Mouse (Mus musculus) 3T3-L1 (cell line): ENCODE measurements around the gene Lrrc74b.

Source experiments
- DNase-seq: peaks from one replicate; pipeline ENCODE4 v3.0.0-alpha.2; 2015; ENCODE audit warnings: low read depth, low spot score

Gene Lrrc74b

GRCm38 (mm10) chr16:17553910-17554685 lies 6.9 kb downstream of the Lrrc74b start:
- peak; percentile 68 for DNase-seq

- DNase-seq = no peak
These were observed 8.2 kb downstream of the Lrrc74b start for GRCm38 (mm10) chr16:17552837-17553236.

- DNase-seq = peak; percentile 85
These were observed 18.4 kb downstream of the Lrrc74b start for GRCm38 (mm10) chr16:17542632-17543031.

- DNase-seq = no peak
These were observed 24.5 kb downstream of the Lrrc74b start for GRCm38 (mm10) chr16:17536584-17536983.

- no peak for DNase-seq
These were observed 28.2 kb downstream of the Lrrc74b start for GRCm38 (mm10) chr16:17532676-17533329.

DNA sequence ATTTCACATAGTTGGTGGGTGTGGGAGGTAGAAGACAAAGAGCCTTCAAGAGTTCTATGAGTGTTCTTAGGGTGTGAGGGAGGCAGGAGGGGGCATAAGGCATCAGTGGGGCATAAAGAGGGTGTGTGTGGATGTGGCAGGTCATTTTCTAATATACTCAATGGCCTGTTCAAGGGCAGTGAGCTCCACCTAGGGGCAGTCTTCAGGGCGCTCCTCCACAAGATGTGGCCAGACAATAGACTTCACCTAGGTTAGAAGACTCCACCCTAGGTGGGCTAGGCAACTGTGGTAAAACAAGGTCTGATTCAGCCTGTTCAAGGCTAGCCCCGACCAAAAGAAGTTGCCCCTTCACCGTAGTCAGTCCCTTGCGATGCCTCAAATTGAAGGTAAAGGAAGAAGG lies 28.8 kb downstream of the Lrrc74b start:
- peak; percentile 77 for DNase-seq

- DNase-seq = peak; percentile 98
These were observed 30.3 kb downstream of the Lrrc74b start, which contains the start of gene Thap7 for GRCm38 (mm10) chr16:17530640-17531288. Thap7 (minus strand) TSS chr16:17531136.

GRCm38 (mm10) chr16:17529981-17530586 lies 31.0 kb downstream of the Lrrc74b start:
- peak; percentile 39 for DNase-seq

- no peak for DNase-seq
These were observed 32.8 kb downstream of the Lrrc74b start for GRCm38 (mm10) chr16:17528276-17528675.

DNA sequence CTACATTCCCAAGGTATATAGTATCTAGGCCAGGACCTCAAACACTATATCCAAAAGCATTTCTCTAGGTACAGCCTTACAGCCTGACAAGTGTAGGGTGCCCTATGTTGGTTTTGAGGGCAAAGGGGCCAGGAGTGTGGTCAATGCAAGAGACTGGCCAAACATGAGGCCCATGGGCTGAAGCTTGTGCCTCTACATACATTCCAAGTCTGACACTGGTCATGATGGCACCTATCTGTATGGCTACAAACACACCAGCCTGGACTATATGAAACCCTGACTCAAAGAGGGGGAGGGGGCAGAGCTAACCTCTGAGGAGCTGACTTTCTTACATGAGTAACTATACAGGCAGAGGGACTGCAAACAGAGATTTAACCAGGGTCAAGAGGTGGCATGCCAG lies 33.4 kb downstream of the Lrrc74b start:
- DNase-seq = no peak

GRCm38 (mm10) chr16:17526223-17526622 lies 34.8 kb downstream of the Lrrc74b start:
- DNase-seq = no peak

DNA sequence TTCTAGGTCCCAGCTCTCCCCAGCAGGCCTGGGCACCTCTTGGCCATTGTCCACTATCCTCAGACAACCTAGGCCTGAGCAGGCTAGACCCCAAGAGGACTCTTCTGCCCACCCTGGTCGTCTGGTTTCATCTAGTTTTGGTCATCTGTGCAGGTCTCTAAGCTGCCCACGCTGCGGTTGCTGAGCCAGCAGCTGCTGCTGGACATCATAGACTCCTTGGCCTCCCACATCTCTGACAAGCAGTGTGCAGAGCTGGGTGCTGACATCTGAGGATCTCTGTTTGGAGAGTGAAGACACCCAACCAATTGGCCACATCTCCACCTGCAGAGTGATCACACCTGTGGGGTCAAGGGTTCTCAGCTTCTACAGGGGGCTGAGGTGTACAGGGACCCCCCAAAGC lies 35.5 kb downstream of the Lrrc74b start:
- no peak for DNase-seq

DNA sequence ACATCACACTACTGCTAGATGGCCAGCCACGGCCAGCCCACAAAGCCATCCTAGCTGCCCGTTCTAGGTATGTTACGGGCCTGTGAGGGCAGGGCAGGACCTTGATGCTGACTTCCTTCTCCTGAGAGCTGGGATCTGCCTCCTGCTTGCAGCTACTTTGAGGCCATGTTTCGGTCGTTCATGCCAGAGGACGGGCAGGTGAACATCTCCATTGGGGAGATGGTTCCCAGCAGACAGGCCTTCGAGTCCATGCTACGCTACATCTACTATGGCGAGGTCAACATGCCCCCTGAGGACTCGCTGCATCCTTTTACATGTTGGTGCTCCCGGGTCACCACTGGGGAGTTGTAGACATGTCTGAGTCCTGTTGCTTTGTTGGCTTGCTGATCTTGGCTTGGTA lies 36.9 kb downstream of the Lrrc74b start:
- DNase-seq = no peak

DNA sequence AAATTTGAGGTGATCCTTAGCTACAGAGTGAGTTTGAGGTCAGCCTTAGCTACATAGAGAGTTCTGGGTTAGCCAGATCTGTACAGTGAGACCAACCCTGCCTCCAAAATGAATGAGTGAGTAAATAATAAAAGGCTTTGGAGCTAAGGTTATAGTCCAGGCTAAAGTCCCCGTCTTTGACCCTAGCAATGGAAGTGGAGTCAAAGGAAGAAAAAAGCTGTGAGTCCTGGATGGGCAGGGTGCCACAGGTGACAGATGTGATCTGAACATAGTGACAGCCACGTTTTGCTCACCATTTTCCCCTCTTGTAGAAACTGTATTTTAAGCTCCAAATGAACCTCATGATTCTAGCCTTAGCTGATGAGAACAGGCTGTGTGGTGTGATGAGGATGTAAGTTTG lies 42.1 kb downstream of the Lrrc74b start:
- no peak for DNase-seq

- no peak for DNase-seq
These were observed 49.6 kb downstream of the Lrrc74b start for GRCm38 (mm10) chr16:17511431-17511830.

GRCm38 (mm10) chr16:17510686-17511085 lies 50.4 kb downstream of the Lrrc74b start:
- no peak for DNase-seq

- peak; percentile 66 for DNase-seq
These were observed 50.9 kb downstream of the Lrrc74b start for GRCm38 (mm10) chr16:17510143-17510542.

DNA sequence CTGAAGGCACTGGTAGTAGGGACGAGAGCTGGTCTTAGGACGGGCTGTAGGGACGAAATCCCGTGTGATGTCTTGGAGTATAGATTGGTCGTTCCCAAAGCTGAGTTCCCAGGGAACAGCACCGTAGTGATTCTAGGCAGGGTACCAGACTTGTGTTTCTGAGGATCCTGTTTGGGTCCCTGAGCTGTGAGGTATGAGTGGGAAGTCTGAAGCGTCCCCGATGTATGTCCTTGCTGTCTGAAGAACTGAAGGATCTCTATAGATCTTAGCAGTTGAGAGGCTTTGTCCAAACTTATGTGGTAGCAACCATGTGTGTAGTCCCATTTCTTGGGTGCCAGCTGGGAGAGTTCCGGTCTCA lies 51.8 kb downstream of the Lrrc74b start:
- DNase-seq = peak; percentile 71

DNA sequence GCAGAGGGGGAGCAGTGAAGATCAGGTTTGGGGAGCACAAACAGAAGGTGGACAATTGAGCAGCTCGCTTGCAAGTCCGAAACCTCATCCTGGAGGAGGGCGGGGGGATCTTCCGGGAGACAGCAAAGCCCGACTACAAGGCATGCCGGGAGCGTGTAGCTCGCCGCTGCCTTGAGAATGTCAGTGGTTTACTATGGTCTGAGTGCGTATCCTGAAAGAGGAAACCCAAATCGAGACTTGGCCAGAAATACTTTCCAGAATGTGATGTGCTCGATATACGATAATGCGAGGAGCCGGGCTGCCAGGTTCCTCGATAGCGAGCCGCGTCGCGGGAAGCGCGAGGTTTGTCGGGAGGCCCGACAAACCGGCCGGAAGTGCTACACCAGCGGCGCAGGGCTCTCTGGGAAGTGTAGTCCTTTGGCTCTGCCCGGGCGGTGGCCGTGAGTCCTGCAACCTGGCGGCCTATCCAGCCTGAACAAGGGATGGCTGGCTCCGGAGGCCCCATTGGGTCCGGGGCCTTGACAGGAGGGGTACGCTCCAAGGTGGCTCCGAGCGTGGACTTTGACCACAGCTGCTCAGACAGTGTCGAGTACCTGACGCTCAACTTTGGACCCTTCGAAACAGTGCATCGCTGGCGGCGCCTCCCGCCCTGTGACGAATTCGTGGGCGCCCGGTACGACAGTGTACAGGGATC lies 52.4 kb downstream of the Lrrc74b start, which contains the start of gene Lztr1:
Gene Lztr1 (plus strand): TSS at position 143 of the 694 bp plus-strand sequence.
- peak; percentile 94 for DNase-seq

DNA sequence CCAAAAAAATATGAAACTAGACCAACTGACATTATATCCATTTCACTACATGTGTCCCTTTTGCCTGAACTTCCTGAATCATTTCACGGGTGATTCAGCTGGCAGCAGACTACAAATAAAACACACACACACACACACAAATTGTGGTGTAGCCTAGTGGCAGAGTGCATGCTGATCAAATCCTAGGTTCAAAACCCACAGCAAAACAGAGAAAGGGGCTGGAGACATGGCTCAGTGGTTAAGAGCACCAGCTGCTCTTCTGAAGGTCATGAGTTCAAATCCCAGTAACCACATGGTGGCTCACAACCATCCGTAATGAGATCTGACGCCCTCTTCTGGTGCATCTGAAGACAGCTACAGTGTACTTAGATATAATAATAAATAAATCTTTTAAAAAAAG lies 53.0 kb downstream of the Lrrc74b start:
- DNase-seq = peak; percentile 51

- no peak for DNase-seq
These were observed 54.0 kb downstream of the Lrrc74b start for GRCm38 (mm10) chr16:17507018-17507552.
